Mouse (Mus musculus): ENCODE data around the gene Msmb.

DNA sequence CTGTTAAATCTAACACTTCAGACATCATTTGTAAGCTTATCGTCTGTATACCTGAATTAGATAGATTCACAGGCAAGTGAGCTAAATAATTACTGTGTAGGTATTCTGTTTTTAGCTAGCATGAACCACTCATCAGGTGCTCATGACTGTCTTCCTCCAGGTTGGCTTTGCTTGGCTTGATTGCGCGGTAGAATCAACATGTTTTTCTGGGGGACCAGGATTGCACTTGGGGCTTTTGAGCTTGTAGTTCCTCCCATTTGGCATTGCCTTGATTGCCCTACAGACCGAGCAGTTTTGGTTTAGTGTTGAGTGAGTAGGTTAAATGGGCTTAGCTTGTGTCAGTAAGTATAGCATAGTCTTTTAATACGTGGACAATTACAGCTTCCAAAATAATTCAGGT lies 20.4 kb downstream of the Msmb start:
- TF ChIP-seq E2F4 (IDR thresholded peaks at IDR 0.05; ENCODE audit: borderline replicate concordance, low read depth, low read length) (no peak), POLR2AphosphoS2 (IDR thresholded peaks at IDR 0.05; ENCODE audit: low read length) (no peak), NELFE (IDR thresholded peaks at IDR 0.05; ENCODE audit: low read depth, low read length) (no peak), EP300 (IDR thresholded peaks at IDR 0.05; ENCODE audit: low read depth in 1 of 2, low read length in 2 of 2) (no peak), CTCF (IDR thresholded peaks at IDR 0.05 in 2 of 3, conservative IDR thresholded peaks at IDR 0.05 in 1 of 3; ENCODE audit: control insufficient read depth in 1 of 3, insufficient read depth in 1 of 3, low read depth in 2 of 3, low read length in 3 of 3, poor library complexity in 1 of 3, severe bottlenecking in 1 of 3) (no peak), CHD2 (IDR thresholded peaks at IDR 0.05; ENCODE audit: low read length) (no peak), MAX (IDR thresholded peaks at IDR 0.05; ENCODE audit: low read length) (no peak), MXI1 (IDR thresholded peaks at IDR 0.05; ENCODE audit: low read depth, low read length) (no peak), USF1 (IDR thresholded peaks at IDR 0.05; ENCODE audit: low read depth, low read length) (no peak)
